Mouse (Mus musculus) neural tube, embryonic 14.5 days (tissue): ENCODE data around the gene Hnf4a. TPM values are rescaled to one million over a fixed set of nuclear protein-coding genes. Genes with fewer than 3 reads are reported as not detected.

ENCODE experiments used
- ATAC-seq: fragments of 200-750 bp; cut with Nextera tagmentation; 2 replicates; pipeline ENCODE4 v1.8.0; 2017; ENCODE audit warnings: low read depth, mild to moderate bottlenecking, moderate TSS enrichment, moderate library complexity
- H3K27ac ChIP-seq: fragments of 300-500 bp; sonication (generic); 2 replicates; pipeline ENCODE4 v1.5.1; 2014; ENCODE audit warnings: low read depth, mild to moderate bottlenecking, control low read depth, low read length, moderate library complexity, mixed read lengths
- H3K27me3 ChIP-seq: fragments of 300-500 bp; sonication (generic); 2 replicates; pipeline ENCODE4 v1.6.1; 2014; ENCODE audit warnings: low read length; ENCODE audit not compliant: control insufficient read depth, insufficient read depth
- H3K36me3 ChIP-seq: fragments of 300-500 bp; sonication (generic); 2 replicates; pipeline ENCODE4 v1.6.1; 2014; ENCODE audit warnings: low read length, mixed read lengths; ENCODE audit not compliant: control insufficient read depth, insufficient read depth
- H3K4me1 ChIP-seq: fragments of 300-500 bp; sonication (generic); 2 replicates; pipeline ENCODE4 v1.6.1; 2014; ENCODE audit warnings: low read length; ENCODE audit not compliant: control insufficient read depth, insufficient read depth
- H3K4me2 ChIP-seq: fragments of 300-500 bp; sonication (generic); 2 replicates; pipeline ENCODE4 v1.6.1; 2014; ENCODE audit warnings: mild to moderate bottlenecking, low read depth, low read length, control low read depth
- H3K4me3 ChIP-seq: fragments of 300-500 bp; sonication (generic); 2 replicates; pipeline ENCODE4 v1.5.1; 2014; ENCODE audit warnings: low read depth, low read length, control low read depth, mixed read lengths
- H3K9ac ChIP-seq: fragments of 300-500 bp; sonication (generic); replicated peaks from 2 replicates; pipeline ENCODE4 v1.6.1; 2014; ENCODE audit warnings: low read depth, mild to moderate bottlenecking, control low read depth, low read length, mixed read lengths
- H3K9me3 ChIP-seq: fragments of 300-500 bp; sonication (generic); 2 replicates; pipeline ENCODE4 v1.6.1; 2016; ENCODE audit warnings: low read length; ENCODE audit not compliant: control insufficient read depth
- WGBS: fragments of 180-500 bp; shearing (Covaris S2); extraction: QIAGEN DNeasy Blood & Tissue Kit; methylation state at CpG from one replicate; pipeline ENCODE4 v1.1.7; 2014; 5-methylcytosine and 5-hydroxymethylcytosine counted together
- polyA plus RNA-seq: library from polyadenylated mRNA; unstranded; fragments of >200 nt; fragmentation: Nextera tagmentation; extraction: Ambion mirVana; gene quantifications from 2 replicates; pipeline ENCODE4 v1.2.1, GENCODE M21; 2014

The Hnf4a gene
- polyA plus RNA-seq, 1 experiment from 2014 or later, result not detected

DNA sequence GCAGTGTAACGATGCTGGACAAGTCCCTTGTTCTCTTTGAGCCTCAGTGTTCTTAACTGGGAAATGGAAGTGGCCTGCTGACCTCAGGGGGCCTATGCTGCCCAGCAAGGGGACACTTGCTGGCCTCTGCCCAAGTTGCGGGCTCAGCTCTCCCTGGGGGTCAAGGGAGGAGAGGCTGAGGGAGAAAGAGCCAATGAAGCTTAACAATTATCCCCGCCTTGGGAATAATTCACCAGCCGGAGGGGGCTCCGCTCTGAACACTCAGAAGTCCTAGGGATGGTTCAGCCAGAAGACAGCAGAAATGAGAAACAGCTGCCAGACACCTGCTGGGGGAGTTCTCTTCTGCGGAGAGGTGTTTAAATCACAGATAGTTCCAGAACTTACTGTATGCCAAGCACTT lies 43.2 kb downstream of the Hnf4a start:
- H3K36me3 ChIP-seq, result no peaks in the 10 kb centered on the region
- no peaks in the 10 kb centered on the region for H3K27me3 ChIP-seq
- H3K9ac ChIP-seq, result no peak overlapping the region
- H3K4me3 ChIP-seq, result no peak overlapping the region
- H3K4me1 ChIP-seq, result no peaks in the 10 kb centered on the region
- WGBS, result 19% methylated on average over 6 of the region's 6 CpGs
- no peak for ATAC-seq
- H3K4me2 ChIP-seq, result no peak overlapping the region
- no peak overlapping the region for H3K27ac ChIP-seq
- no peaks in the 10 kb centered on the region for H3K9me3 ChIP-seq

DNA sequence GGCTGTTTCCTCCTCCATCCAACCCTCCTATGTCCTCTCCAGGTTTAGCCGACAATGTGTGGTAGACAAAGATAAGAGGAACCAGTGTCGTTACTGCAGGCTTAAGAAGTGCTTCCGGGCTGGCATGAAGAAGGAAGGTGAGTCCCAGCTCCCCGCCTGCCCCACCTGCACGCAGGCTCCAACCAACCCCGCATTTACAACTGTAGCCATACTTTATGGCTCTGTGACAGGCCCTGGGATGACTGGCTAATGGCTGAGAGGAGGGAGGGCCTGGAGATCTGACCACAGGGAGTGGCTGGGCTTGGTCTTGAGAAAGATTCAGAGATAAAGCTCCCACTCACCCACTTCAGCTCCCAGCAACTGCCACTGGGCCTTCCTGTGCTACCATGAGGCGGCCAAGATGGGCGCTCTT lies 45.9 kb downstream of the Hnf4a start:
- Histone ChIP-seq H3K27me3 (no peaks in the 10 kb centered on the region), H3K4me3 (no peak overlapping the region), H3K36me3 (no peaks in the 10 kb centered on the region), H3K4me1 (no peaks in the 10 kb centered on the region), H3K27ac (no peak overlapping the region), H3K9ac (no peak overlapping the region), H3K4me2 (no peak overlapping the region), H3K9me3 (no peaks in the 10 kb centered on the region)
- ATAC-seq, result no peak
- WGBS, result 55% methylated on average over 8 of the region's 8 CpGs

DNA sequence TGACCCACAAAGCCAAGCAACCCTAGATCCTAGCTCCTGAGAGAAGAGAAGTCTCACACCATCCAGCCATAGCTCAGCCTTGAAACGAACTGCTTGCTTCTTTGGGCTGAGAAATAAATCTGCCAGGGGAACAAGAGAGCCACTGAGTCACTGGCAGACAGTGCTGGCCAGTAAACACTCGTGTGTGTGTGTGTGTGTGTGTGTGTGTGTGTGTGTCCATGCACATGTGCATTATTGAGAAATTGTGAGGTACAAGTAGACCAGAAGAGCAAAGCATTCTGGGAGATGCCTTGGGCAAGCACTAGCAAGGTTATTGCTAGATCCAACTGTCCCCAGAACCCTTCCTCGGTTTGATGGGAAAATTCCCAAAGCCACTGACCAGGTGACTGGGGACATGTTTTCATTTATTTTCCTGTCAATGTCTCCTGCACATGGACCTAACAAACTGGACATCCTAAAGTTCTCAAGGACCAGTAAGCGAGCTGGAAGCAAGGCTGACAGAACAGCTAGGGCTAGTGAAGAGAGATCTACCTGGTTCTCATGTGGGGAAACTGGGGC lies 47.9 kb downstream of the Hnf4a start:
- no peak overlapping the region for H3K27ac ChIP-seq
- H3K4me2 ChIP-seq, result no peak overlapping the region
- no peak overlapping the region for H3K9ac ChIP-seq
- H3K4me1 ChIP-seq, result no peaks in the 10 kb centered on the region
- H3K9me3 ChIP-seq, result no peaks in the 10 kb centered on the region
- H3K4me3 ChIP-seq, result no peak overlapping the region
- no peaks in the 10 kb centered on the region for H3K27me3 ChIP-seq
- ATAC-seq, result no peak
- H3K36me3 ChIP-seq, result no peaks in the 10 kb centered on the region
- 68% methylated on average over 4 of the region's 4 CpGs for WGBS

DNA sequence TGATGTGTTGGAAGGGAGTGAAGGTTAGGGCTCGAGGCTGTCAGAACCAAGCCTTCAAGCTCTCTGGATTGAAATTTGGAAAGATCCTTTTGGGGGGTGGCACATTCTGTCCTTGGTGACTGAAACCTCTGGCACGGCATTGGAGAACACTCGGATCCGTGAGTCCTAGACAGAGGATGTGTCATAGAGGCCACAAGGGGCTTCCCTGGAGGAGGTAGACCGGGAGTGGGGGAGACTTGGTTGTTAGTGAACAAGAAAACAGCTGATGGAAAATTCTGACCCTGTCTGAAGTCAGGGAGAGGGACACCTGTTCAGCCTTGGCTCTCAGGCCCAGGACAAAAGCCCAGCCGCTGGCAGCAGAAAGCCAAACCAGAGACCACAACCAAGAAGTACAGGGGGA lies 48.4 kb downstream of the Hnf4a start:
- no peak for ATAC-seq
- no peaks in the 10 kb centered on the region for H3K9me3 ChIP-seq
- no peak overlapping the region for H3K27ac ChIP-seq
- H3K9ac ChIP-seq, result no peak overlapping the region
- H3K27me3 ChIP-seq, result no peaks in the 10 kb centered on the region
- WGBS, result 86% methylated on average over 6 of the region's 6 CpGs
- no peaks in the 10 kb centered on the region for H3K36me3 ChIP-seq
- H3K4me1 ChIP-seq, result no peaks in the 10 kb centered on the region
- no peak overlapping the region for H3K4me2 ChIP-seq
- H3K4me3 ChIP-seq, result no peak overlapping the region

DNA sequence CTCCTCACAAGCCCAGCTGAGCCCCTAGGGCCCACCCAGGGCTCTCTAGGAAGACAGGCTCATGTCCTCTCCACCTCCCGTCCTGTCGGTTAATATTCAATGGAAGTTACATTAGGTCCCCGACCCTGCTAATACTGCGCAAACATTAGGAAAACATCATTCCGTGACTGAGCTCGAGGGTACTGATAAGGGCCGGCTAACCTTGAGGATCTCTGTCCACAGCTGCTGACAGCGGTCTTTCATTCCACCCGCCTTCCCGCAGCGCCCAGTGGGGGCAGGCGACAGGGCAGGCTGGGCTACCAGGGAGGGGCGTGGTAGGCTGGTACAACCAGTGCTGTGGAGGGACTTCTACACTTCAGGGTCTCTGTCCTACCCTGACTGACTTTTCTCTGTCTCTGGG lies 48.8 kb downstream of the Hnf4a start:
- no peaks in the 10 kb centered on the region for H3K4me1 ChIP-seq
- no peaks in the 10 kb centered on the region for H3K27me3 ChIP-seq
- H3K36me3 ChIP-seq, result no peaks in the 10 kb centered on the region
- 81% methylated on average over 13 of the region's 13 CpGs for WGBS
- no peak overlapping the region for H3K27ac ChIP-seq
- H3K4me3 ChIP-seq, result no peak overlapping the region
- no peak overlapping the region for H3K4me2 ChIP-seq
- H3K9me3 ChIP-seq, result no peaks in the 10 kb centered on the region
- ATAC-seq, result no peak
- H3K9ac ChIP-seq, result no peak overlapping the region

DNA sequence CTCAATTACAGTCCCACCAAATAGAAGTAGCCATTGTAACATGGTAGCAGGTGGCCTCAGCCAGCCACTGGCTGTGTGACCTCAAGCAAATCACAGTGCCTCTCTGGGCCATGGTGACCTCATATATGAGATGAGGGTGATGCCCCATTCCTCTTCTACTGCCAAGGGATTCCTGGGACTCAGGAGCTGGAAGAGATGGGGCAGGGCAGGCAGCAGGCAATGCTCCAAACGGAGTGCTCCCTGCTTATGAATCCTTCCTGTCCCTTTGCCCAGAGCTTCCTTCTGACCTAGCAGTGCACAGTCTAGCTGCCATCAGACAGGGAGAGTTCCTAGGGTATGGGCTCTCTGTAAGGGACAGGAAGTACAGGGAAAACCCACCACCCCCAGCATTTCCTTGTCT lies 51.9 kb downstream of the Hnf4a start:
- Histone ChIP-seq H3K4me1 (peaks cover 4% of the 10 kb centered on the region; the same call in 1 of the 2 replicates), H3K4me3 (no peak overlapping the region), H3K36me3 (no peaks in the 10 kb centered on the region), H3K9me3 (no peaks in the 10 kb centered on the region), H3K4me2 (no peak overlapping the region), H3K27me3 (no peaks in the 10 kb centered on the region), H3K27ac (no peak overlapping the region), H3K9ac (no peak overlapping the region)
- ATAC-seq, result no peak
- WGBS, result 78% methylated on average over 1 of the region's 1 CpGs

DNA sequence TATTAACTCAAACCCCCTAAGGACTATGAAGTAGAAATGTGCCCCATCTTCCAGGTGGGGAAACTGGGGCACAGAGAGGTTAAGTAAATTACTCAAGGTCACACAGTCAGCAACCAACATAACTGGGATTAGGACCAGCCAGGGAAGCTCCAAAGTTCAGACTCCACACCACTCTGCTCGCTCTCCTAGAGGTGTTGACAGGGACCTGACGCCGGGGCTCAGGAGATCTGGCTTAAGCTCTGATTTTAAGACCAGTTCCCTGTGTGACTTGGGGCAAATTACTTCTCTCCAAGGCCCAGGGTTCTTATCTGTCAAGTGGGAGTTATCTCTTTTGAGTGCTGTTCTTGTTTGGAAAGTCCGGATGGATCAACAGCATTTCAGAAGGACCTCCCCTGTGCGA lies 52.6 kb downstream of the Hnf4a start:
- Histone ChIP-seq H3K4me3 (no peak overlapping the region), H3K4me2 (no peak overlapping the region), H3K4me1 (peaks cover 4% of the 10 kb centered on the region; the same call in 1 of the 2 replicates), H3K36me3 (no peaks in the 10 kb centered on the region), H3K27me3 (no peaks in the 10 kb centered on the region), H3K27ac (no peak overlapping the region), H3K9ac (no peak overlapping the region), H3K9me3 (no peaks in the 10 kb centered on the region)
- no peak for ATAC-seq
- WGBS, result 84% methylated on average over 5 of the region's 5 CpGs

DNA sequence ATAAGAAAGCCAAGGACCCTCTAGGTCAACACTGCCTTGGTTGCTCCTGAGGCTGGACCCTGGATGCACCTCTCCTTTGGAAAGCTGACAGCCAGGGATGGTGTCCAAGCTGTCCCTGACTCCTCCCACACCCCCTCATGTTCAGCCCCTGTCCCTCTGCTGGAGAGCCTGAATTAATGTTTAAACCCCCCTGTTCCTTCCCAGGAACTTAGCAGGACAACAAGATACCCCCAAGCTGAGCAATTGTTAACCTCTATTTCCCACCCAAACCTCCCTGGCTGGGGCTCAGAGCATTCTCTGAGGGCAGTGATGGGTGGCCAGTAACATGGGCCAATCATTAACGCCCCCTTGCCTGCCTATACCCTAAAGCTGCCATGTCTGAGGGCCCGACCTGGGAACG lies 53.6 kb downstream of the Hnf4a start:
- Histone ChIP-seq H3K9me3 (no peaks in the 10 kb centered on the region), H3K4me2 (no peak overlapping the region), H3K4me3 (no peak overlapping the region), H3K9ac (no peak overlapping the region), H3K27me3 (no peaks in the 10 kb centered on the region), H3K4me1 (peaks cover 4% of the 10 kb centered on the region; the same call in 1 of the 2 replicates), H3K27ac (no peak overlapping the region), H3K36me3 (no peaks in the 10 kb centered on the region)
- WGBS, result 66% methylated on average over 3 of the region's 3 CpGs
- ATAC-seq, result no peak

DNA sequence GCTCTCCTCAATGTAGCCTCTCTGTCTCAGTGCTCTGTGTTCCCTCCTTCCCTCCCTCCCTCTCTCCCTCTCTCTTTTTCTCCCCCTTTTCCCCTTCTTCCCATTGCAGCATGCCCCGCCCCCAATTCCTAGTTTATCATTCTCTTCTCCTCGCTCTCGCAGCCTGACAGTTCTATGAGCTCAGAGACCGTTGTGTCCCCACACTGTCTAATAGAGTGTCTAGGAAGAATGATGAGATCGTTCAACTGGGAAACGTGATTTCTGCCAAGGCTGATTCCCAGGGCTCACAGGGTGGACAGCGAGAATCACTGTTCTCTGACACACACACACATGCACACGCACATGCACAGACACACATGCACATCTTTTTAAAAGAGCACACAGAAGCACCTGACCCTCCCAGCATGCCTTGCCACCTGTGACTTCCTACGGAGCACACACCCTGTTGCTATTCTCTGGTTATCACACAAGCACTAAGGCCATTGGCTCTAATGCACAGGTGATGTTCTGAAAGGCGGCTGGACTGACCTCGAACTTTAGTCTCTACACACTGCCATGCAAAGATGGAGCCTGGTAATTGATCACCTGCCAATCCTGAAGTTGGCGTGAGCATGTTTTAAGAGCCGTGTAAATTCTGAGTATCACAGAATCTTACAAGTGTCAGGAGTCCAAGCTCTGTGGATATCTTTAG lies 54.8 kb downstream of the Hnf4a start:
- WGBS, result 51% methylated on average over 13 of the region's 13 CpGs
- Histone ChIP-seq H3K9me3 (no peaks in the 10 kb centered on the region), H3K4me3 (no peak overlapping the region), H3K27ac (peak overlapping the region; percentile 60), H3K4me1 (peaks cover 4% of the 10 kb centered on the region; the same call in 1 of the 2 replicates), H3K27me3 (no peaks in the 10 kb centered on the region), H3K9ac (no peak overlapping the region), H3K36me3 (no peaks in the 10 kb centered on the region), H3K4me2 (no peak overlapping the region)
- ATAC-seq, result peak; percentile 51
